Mouse (Mus musculus) G1E (cell line): ENCODE results near the gene Gm20715.

Experiments
- CTCF ChIP-seq: IDR thresholded peaks from 2 replicates; pipeline ENCODE4 v1.5.1; 2012; ENCODE audit warnings: low read depth, low read length, inconsistent platforms, mixed read lengths
- TAL1 ChIP-seq: conservative IDR thresholded peaks from 2 replicates; pipeline ENCODE4 v1.6.1; 2012; ENCODE audit warnings: low read depth, low read length, inconsistent platforms, mixed read lengths

- no peak for TF ChIP-seq TAL1
- TF ChIP-seq CTCF: no peak
These were observed 49.5 kb upstream of the Gm20715 start for GRCm38 (mm10) chr7:6360477-6361060.
